In genomic region chr3:69399336-69399735, GRCm38 (mm10) we compare ENCODE assay signal across 18 mouse cellular contexts.
"Had no signal": no experiment of that assay in that cellular context is flagged by ENCODE, and none has a peak within 500 bp of the region (broad histone marks: within the 10 kb centered on the region; RNA-seq: fewer than 3 reads in every experiment).

No protein-coding gene starts in this region.

- H3K9me3 ChIP-seq: liver, embryonic 12.5 days; liver, embryonic 15.5 days; midbrain, embryonic 12.5 days; midbrain, embryonic 15.5 days; neural tube, embryonic 13.5 days had no signal

- H3K36me3 ChIP-seq: liver, embryonic 12.5 days; liver, embryonic 15.5 days; midbrain, embryonic 12.5 days; midbrain, embryonic 15.5 days; neural tube, embryonic 13.5 days had no signal

- ATAC-seq: liver, embryonic 12.5 days; lung, postnatal 0 days; midbrain, embryonic 15.5 days had no signal

- H3K27me3 ChIP-seq: liver, embryonic 12.5 days; liver, embryonic 15.5 days had no signal

- H3K4me3 ChIP-seq: layer of hippocampus, adult 2 months; liver, embryonic 12.5 days; liver, embryonic 15.5 days; midbrain, embryonic 12.5 days; midbrain, embryonic 15.5 days; myocyte; neural tube, embryonic 13.5 days had no signal

- H3K9ac ChIP-seq: liver, embryonic 12.5 days; liver, embryonic 15.5 days; lung, embryonic 14.5 days; midbrain, embryonic 12.5 days; midbrain, embryonic 15.5 days; neural tube, embryonic 13.5 days had no signal

- H3K27ac ChIP-seq: kidney, postnatal 0 days; layer of hippocampus, adult 2 months; liver, embryonic 12.5 days; liver, embryonic 15.5 days; macrophage; midbrain, embryonic 12.5 days; midbrain, embryonic 15.5 days; neural tube, embryonic 13.5 days had no signal

- H3K4me1 ChIP-seq: liver, embryonic 12.5 days; liver, embryonic 15.5 days; midbrain, embryonic 12.5 days; midbrain, embryonic 15.5 days; neural tube, embryonic 13.5 days had no signal

- DNase-seq: kidney, adult 2 months; kidney, postnatal 25 days; layer of hippocampus, adult 9-11 months; lung, embryonic 14.5 days; retina, postnatal 1 day; right cerebral cortex, postnatal 25 days; thymus, adult 18-20 months; thymus, postnatal 4 days had no signal

- H3K4me2 ChIP-seq: liver, embryonic 12.5 days; liver, embryonic 15.5 days; lung, embryonic 14.5 days; midbrain, embryonic 12.5 days; midbrain, embryonic 15.5 days; neural tube, embryonic 13.5 days had no signal
